Mouse (Mus musculus) thymus, adult 2 months (tissue): ENCODE measurements around the gene Brinp2. TPM values are rescaled to one million over a fixed set of nuclear protein-coding genes. Genes with fewer than 3 reads are reported as not detected.

Source experiments
- DNase-seq: peaks from one replicate; pipeline ENCODE4 v3.0.0; 2021
- H3K27ac ChIP-seq: fragments of 200-500 bp; 2 replicates; pipeline ENCODE4 v1.5.1; 2012; ENCODE audit warnings: low read length, control low read depth; ENCODE audit not compliant: control insufficient read depth, insufficient read depth
- H3K27me3 ChIP-seq: fragments of 200-500 bp; 2 replicates; pipeline ENCODE4 v1.6.1; 2012; ENCODE audit warnings: mild to moderate bottlenecking, low read length, moderate library complexity, mixed read lengths; ENCODE audit not compliant: control insufficient read depth, insufficient read depth
- H3K36me3 ChIP-seq: fragments of 200-500 bp; 2 replicates; pipeline ENCODE4 v1.6.1; 2012; ENCODE audit warnings: mild to moderate bottlenecking, low read length, moderate library complexity; ENCODE audit not compliant: control insufficient read depth, insufficient read depth
- H3K4me1 ChIP-seq: fragments of 200-500 bp; replicated peaks from 2 replicates; pipeline ENCODE4 v1.6.1; 2012; ENCODE audit warnings: low read length; ENCODE audit not compliant: control insufficient read depth, insufficient read depth
- H3K4me3 ChIP-seq: fragments of 200-500 bp; 2 replicates; pipeline ENCODE4 v1.5.1; 2012; ENCODE audit warnings: mild to moderate bottlenecking, low read length, control low read depth, moderate library complexity; ENCODE audit not compliant: control insufficient read depth, insufficient read depth
- CTCF ChIP-seq: fragments of 200-500 bp; IDR thresholded peaks from 2 replicates; pipeline ENCODE4 v1.5.1; 2012; ENCODE audit warnings: mild to moderate bottlenecking, control low read depth, low read length, moderate library complexity, borderline replicate concordance; ENCODE audit not compliant: control insufficient read depth, poor library complexity, insufficient read depth; ENCODE audit errors: extremely low read depth
- POLR2A ChIP-seq: fragments of 200-500 bp; IDR thresholded peaks from 2 replicates; pipeline ENCODE4 v1.6.1; 2012; ENCODE audit warnings: mild to moderate bottlenecking, low read length, control low read depth, moderate library complexity; ENCODE audit not compliant: control insufficient read depth, poor library complexity, insufficient read depth; ENCODE audit errors: extremely low read depth
- WGBS: fragments of 180-500 bp; shearing (Covaris S2); methylation state at CpG from one replicate; pipeline ENCODE4 v1.1.7; 2018; 5-methylcytosine and 5-hydroxymethylcytosine counted together
- polyA plus RNA-seq: library from polyadenylated mRNA; depleted of rRNA; stranded (reverse); fragments of >200 nt; gene quantifications from 2 replicates; pipeline ENCODE4 v1.2.3, GENCODE M21; 2012; rRNA removed

The Brinp2 gene
- polyA plus RNA-seq = 0.65 and 0.81 TPM in 2 replicates

DNA sequence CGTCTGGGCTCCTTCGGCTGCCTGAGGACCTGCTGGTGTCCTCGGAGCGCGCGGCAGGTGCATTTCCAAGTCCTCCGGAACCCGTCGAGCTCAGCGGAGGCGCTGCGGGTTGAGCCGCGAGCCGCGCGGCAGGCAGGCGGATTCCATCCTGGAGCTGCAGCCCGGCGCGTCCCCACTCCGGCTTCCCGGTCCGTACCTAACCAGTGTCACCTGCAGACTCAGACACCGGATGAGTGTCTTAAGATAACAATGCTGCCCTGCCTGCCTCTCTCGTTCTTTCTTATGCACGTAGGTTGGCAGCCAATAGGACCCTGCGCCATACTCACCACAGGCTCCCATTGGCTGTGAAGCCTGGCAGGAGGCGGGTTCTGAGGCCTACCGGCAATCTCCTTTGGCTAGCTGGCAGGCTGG is at the start of gene Brinp2:
Brinp2 (minus strand) TSS at position 276 of the 411 bp plus-strand sequence.
- Histone ChIP-seq H3K27ac (no peak within 1 kb of the TSS), H3K27me3 (no peaks in the 10 kb centered on the region), H3K4me3 (no peak within 1 kb of the TSS), H3K4me1 (no peaks in the 10 kb centered on the region), H3K36me3 (no peaks in the 10 kb centered on the region)
- TF ChIP-seq POLR2A (no peak), CTCF (no peak)
- peak; percentile 4 for DNase-seq
- whole genome bisulfite sequencing = 4% methylated on average over 30 of the region's 30 CpGs

GRCm38 (mm10) chr1:158400898-158401297 is 44.8 kb upstream of the Brinp2 start:
- no peak for DNase-seq
- H3K36me3 ChIP-seq = no peaks in the 10 kb centered on the region
- TF ChIP-seq POLR2A = no peak
- TF ChIP-seq CTCF = no peak
- no peaks in the 10 kb centered on the region for H3K4me1 ChIP-seq
- WGBS = 86% methylated on average over 2 of the region's 2 CpGs
- H3K4me3 ChIP-seq = no peak overlapping the region
- no peak overlapping the region for H3K27ac ChIP-seq
- H3K27me3 ChIP-seq = no peaks in the 10 kb centered on the region

GRCm38 (mm10) chr1:158397058-158397457 is 40.9 kb upstream of the Brinp2 start:
- Histone ChIP-seq H3K27ac (no peak overlapping the region), H3K27me3 (no peaks in the 10 kb centered on the region), H3K4me1 (no peaks in the 10 kb centered on the region), H3K36me3 (no peaks in the 10 kb centered on the region), H3K4me3 (no peak overlapping the region)
- no peak for DNase-seq
- 86% methylated on average over 2 of the region's 2 CpGs for WGBS
- TF ChIP-seq CTCF = no peak
- no peak for TF ChIP-seq POLR2A

GRCm38 (mm10) chr1:158390693-158391092 is 34.6 kb upstream of the Brinp2 start:
- H3K27me3 ChIP-seq = no peaks in the 10 kb centered on the region
- H3K4me1 ChIP-seq = no peaks in the 10 kb centered on the region
- H3K4me3 ChIP-seq = no peak overlapping the region
- no peaks in the 10 kb centered on the region for H3K36me3 ChIP-seq
- H3K27ac ChIP-seq = no peak overlapping the region
- DNase-seq = no peak
- TF ChIP-seq CTCF (no peak), POLR2A (no peak)
- 84% methylated on average over 4 of the region's 4 CpGs for WGBS

DNA sequence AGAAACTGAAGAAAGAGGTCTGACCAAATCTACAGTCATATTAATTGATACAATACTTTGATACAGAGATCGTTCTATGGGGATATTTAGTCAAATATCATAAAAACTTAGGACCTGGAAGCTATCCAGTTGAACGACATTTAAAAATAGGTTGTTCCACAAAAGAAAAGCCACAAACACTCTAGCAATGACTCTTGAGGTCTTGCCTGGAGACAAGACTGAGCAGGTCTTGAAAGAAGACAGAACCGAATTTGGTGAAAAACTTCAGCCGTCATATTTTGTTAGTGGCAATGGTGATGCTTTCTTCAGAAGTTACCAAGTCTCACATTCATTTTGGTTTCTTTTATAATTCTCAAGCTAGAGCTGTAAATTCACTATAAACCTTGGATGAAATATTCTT is 32.9 kb upstream of the Brinp2 start:
- no peak overlapping the region for H3K4me3 ChIP-seq
- WGBS = 90% methylated on average over 4 of the region's 4 CpGs

GRCm38 (mm10) chr1:158386781-158387180 is 30.7 kb upstream of the Brinp2 start:
- Histone ChIP-seq H3K36me3 (no peaks in the 10 kb centered on the region), H3K4me3 (no peak overlapping the region), H3K4me1 (no peaks in the 10 kb centered on the region), H3K27me3 (no peaks in the 10 kb centered on the region), H3K27ac (no peak overlapping the region)
- 31% methylated on average over 3 of the region's 3 CpGs for WGBS
- TF ChIP-seq CTCF (no peak), POLR2A (no peak)
- DNase-seq = no peak

More for the DNA sequence above, 32.9 kb upstream of the Brinp2 start:
- Histone ChIP-seq H3K4me1 (no peaks in the 10 kb centered on the region), H3K27ac (no peak overlapping the region), H3K27me3 (no peaks in the 10 kb centered on the region), H3K36me3 (no peaks in the 10 kb centered on the region)
- DNase-seq = no peak
- TF ChIP-seq POLR2A (no peak), CTCF (no peak)

DNA sequence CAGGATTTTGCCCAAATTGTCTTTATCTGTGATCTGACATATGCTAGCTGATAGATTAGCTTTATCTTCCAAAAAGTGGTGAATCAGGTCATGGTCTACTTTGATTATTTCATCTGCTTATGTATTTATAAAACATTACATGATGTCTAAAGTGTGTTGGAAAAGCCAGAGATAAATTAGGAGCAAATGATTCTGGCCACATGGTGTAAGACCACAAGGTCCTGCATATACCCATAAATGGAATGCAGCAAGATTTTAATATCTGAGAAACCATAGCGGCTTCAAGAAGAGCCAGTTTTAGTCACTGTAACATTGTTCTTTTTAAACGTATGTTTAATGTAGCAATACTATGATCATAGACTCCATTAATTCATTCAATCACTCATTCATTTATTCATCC is 29.2 kb upstream of the Brinp2 start:
- TF ChIP-seq POLR2A (no peak), CTCF (no peak)
- Histone ChIP-seq H3K4me3 (no peak overlapping the region), H3K4me1 (no peaks in the 10 kb centered on the region), H3K27ac (no peak overlapping the region), H3K27me3 (no peaks in the 10 kb centered on the region), H3K36me3 (no peaks in the 10 kb centered on the region)
- 96% methylated on average over 2 of the region's 2 CpGs for WGBS
- no peak for DNase-seq
